Mouse (Mus musculus): ENCODE results near the gene Pid1. TPM values are rescaled to one million over a fixed set of nuclear protein-coding genes. Genes with fewer than 3 reads are reported as not detected.
"Not testable (repeated sequence)": the region's sequence is repeated elsewhere in the genome, so short reads cannot be mapped to it uniquely, and the experiment has no call there.

Pid1 gene
- polyA plus RNA-seq, 1 experiment from 2014 or later, result 62.4 TPM

DNA sequence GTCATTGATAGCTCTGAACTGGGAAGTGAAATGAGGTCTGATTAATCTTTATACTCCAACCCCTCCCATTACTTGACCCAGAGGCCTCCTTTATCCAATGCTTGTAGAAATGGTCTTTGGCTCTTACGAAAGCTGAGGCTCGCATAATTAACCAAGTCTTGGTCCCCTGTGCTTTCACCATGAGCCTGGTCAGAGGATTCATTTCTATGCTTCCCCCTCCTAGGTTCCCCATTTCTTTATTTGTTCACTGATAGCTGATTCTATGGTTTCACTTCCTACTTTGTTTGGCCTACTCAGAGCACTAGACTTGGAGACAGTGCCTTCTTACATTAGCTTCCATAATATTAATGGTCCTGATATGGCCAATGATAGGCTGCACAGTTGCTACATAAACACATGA lies 13.7 kb downstream of the Pid1 start:
- 88% methylated on average over 2 of the region's 2 CpGs for WGBS
- Histone ChIP-seq H3K9me3 (no peaks in the 10 kb centered on the region), H3K27ac (replicated peaks) (no peak overlapping the region), H3K27me3 (no peaks in the 10 kb centered on the region), H3K4me1 (no peaks in the 10 kb centered on the region), H3K4me2 (replicated peaks) (no peak overlapping the region), H3K9ac (replicated peaks) (no peak overlapping the region), H3K36me3 (no peaks in the 10 kb centered on the region), H3K4me3 (no peak overlapping the region)
- ATAC-seq (ENCODE audit: low FRiP score, low read depth), result no peak

DNA sequence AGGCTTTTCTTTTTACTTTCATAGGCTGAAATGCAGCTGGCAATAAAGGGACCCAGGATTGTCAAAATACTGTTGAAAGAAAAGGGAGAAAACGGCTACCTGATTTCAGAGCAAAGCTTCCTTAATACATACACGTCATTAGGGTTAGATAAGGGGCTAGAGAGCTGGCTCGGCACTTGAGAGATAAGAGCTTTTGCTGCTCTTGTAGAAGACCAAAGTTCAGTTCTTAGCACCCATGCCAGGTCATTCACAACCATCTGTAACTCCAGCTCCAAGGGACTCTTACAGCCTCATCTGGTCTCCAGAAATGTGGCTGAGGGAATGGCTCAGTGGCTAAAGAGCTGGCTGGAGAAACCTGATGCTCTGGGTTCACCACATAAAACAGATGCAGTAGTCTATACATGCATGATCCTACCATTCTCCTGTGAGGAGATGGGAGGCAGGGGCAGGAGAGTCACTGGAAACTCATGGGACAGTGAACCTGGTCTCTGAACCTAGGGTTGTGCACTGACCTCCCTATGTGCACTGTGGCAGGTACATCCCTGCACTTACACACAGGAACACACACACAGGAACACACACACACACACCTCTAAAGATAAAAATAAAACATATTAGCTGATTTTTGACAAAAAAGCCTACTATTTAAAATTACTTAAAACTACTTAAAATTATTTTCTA lies 16.0 kb downstream of the Pid1 start:
- ATAC-seq (ENCODE audit: low FRiP score, low read depth), result no peak
- WGBS, result 84% methylated on average over 3 of the region's 3 CpGs

GRCm38 (mm10) chr1:84332797-84333196 lies 31.2 kb downstream of the Pid1 start:
- 38% methylated on average over 3 of the region's 3 CpGs for WGBS
- H3K27me3 ChIP-seq; H3K4me2 ChIP-seq (replicated peaks); H3K9me3 ChIP-seq; H3K27ac ChIP-seq (replicated peaks); H3K36me3 ChIP-seq; H3K4me3 ChIP-seq; H3K4me1 ChIP-seq; H3K9ac ChIP-seq (replicated peaks): not testable (repeated sequence)
- ATAC-seq (ENCODE audit: low FRiP score, low read depth), result peak; percentile 60; the same call in 1 of the 2 replicates

More for the DNA sequence above, 16.0 kb downstream of the Pid1 start:
- Histone ChIP-seq H3K9me3 (no peaks in the 10 kb centered on the region), H3K4me2 (replicated peaks) (no peak overlapping the region), H3K27me3 (no peaks in the 10 kb centered on the region), H3K4me3 (no peak overlapping the region), H3K9ac (replicated peaks) (no peak overlapping the region), H3K36me3 (no peaks in the 10 kb centered on the region), H3K27ac (replicated peaks) (no peak overlapping the region), H3K4me1 (no peaks in the 10 kb centered on the region)

GRCm38 (mm10) chr1:84331861-84332260 lies 32.1 kb downstream of the Pid1 start:
- H3K27ac ChIP-seq (replicated peaks); H3K4me2 ChIP-seq (replicated peaks); H3K9me3 ChIP-seq; H3K36me3 ChIP-seq; H3K9ac ChIP-seq (replicated peaks); ATAC-seq (ENCODE audit: low FRiP score, low read depth); H3K27me3 ChIP-seq; H3K4me1 ChIP-seq; H3K4me3 ChIP-seq: not testable (repeated sequence)
- WGBS, result 94% methylated on average over 12 of the region's 12 CpGs

DNA sequence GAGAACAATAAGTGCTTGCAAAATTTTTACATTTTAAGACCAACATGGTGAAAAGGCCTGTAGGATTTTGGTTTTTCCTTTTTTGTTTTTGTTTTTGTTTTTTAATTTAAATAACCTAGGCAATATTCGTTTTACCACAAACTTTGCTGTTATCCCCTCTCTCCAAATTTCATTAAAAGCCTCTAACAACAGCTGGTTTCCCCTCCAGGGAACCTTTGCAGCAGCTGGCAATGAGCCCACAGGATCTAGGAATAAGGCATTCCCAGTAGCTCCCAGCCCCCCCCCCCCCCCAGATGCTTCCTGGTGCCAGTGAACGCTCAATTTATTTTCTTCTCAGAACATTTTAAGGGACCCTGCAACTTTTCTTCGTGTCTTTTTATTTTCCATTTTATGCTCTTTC lies 38.7 kb downstream of the Pid1 start:
- no peak for ATAC-seq (ENCODE audit: low FRiP score, low read depth)
- no peaks in the 10 kb centered on the region for H3K4me1 ChIP-seq
- 62% methylated on average over 3 of the region's 3 CpGs for WGBS
- no peak overlapping the region for H3K27ac ChIP-seq (replicated peaks)
- no peak overlapping the region for H3K4me3 ChIP-seq
- no peak overlapping the region for H3K4me2 ChIP-seq (replicated peaks)
- no peaks in the 10 kb centered on the region for H3K36me3 ChIP-seq
- H3K27me3 ChIP-seq, result no peaks in the 10 kb centered on the region
- H3K9me3 ChIP-seq, result no peaks in the 10 kb centered on the region
- H3K9ac ChIP-seq (replicated peaks), result no peak overlapping the region

DNA sequence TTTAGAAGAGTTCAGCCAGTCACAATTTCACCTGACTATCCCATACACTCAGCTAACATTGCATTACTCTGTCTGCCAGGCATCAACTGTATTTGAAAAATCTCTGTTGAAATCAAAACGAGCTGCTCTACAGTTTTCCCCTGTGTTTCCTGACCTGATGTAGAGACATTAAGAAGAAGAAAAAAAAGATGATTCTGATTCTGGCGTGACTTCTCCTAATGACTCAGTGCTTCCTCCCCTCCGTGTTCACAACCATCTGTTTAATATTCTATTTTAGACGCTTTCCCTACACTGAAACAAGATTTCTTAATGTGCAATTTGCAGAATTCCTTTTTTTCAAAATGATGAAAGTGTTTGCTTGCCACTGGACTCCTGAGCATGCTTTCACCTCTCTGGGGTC lies 42.7 kb downstream of the Pid1 start:
- H3K36me3 ChIP-seq, result no peaks in the 10 kb centered on the region
- no peak overlapping the region for H3K9ac ChIP-seq (replicated peaks)
- H3K4me1 ChIP-seq, result no peaks in the 10 kb centered on the region
- no peak overlapping the region for H3K27ac ChIP-seq (replicated peaks)
- H3K4me2 ChIP-seq (replicated peaks), result no peak overlapping the region
- WGBS, result 83% methylated on average over 4 of the region's 4 CpGs
- no peak for ATAC-seq (ENCODE audit: low FRiP score, low read depth)
- H3K4me3 ChIP-seq, result no peak overlapping the region
- H3K27me3 ChIP-seq, result no peaks in the 10 kb centered on the region
- no peaks in the 10 kb centered on the region for H3K9me3 ChIP-seq

DNA sequence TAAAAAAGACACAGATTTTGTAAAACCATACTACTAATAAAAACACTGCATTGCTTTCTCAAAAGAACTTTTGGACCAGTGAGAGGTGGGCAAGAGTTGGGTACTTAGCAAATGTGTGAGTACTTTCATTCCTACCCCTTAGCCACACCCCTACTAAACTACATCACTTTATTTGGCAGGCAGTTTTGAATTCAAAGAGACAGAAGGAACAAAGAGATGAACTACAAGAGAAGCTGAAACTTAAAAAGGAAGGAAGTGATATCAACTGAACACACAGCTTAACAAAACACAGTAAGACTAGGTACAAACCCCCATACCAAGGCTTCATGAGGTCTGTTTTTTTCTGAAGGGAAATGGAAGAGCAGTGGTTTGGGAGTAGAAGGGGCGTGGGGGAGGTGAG lies 45.4 kb downstream of the Pid1 start:
- Histone ChIP-seq H3K36me3 (no peaks in the 10 kb centered on the region), H3K9me3 (no peaks in the 10 kb centered on the region), H3K9ac (replicated peaks) (no peak overlapping the region), H3K4me2 (replicated peaks) (no peak overlapping the region), H3K27ac (replicated peaks) (no peak overlapping the region), H3K4me3 (no peak overlapping the region), H3K4me1 (no peaks in the 10 kb centered on the region), H3K27me3 (no peaks in the 10 kb centered on the region)
- WGBS, result 81% methylated on average over 1 of the region's 1 CpGs
- ATAC-seq (ENCODE audit: low FRiP score, low read depth), result no peak

DNA sequence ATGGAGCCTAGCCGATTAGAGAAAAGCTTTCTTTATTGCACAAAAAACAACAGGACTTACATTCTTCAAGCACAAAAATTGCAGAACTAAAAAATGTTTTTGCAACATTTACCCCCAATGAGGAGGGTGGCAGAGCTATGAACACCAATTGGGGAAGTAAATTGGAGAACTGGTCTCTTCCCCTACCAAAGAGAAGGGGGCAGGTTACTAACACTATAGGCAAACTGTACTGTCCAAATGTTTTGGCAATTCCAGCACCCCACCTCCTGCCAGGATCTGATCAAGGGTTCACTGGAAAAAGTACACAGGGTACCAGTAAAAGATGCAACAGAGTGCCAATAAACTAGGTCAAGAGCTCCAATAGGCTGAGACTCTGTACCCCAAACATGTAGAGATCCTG lies 46.2 kb downstream of the Pid1 start:
- no peak for ATAC-seq (ENCODE audit: low FRiP score, low read depth)
- Histone ChIP-seq H3K36me3 (no peaks in the 10 kb centered on the region), H3K4me2 (replicated peaks) (no peak overlapping the region), H3K4me3 (no peak overlapping the region), H3K4me1 (no peaks in the 10 kb centered on the region), H3K27ac (replicated peaks) (no peak overlapping the region), H3K9ac (replicated peaks) (no peak overlapping the region), H3K9me3 (no peaks in the 10 kb centered on the region), H3K27me3 (no peaks in the 10 kb centered on the region)
- WGBS, result 86% methylated on average over 1 of the region's 1 CpGs

GRCm38 (mm10) chr1:84309966-84310460 lies 54.0 kb downstream of the Pid1 start:
- 80% methylated on average over 2 of the region's 2 CpGs for WGBS
- Histone ChIP-seq H3K36me3 (no peaks in the 10 kb centered on the region), H3K27ac (replicated peaks) (no peak overlapping the region), H3K9ac (replicated peaks) (no peak overlapping the region), H3K4me3 (no peak overlapping the region), H3K4me1 (no peaks in the 10 kb centered on the region), H3K4me2 (replicated peaks) (no peak overlapping the region), H3K27me3 (no peaks in the 10 kb centered on the region), H3K9me3 (no peaks in the 10 kb centered on the region)
- ATAC-seq (ENCODE audit: low FRiP score, low read depth), result no peak

- Histone ChIP-seq H3K9ac (replicated peaks) (no peak overlapping the region), H3K36me3 (no peaks in the 10 kb centered on the region), H3K4me1 (no peaks in the 10 kb centered on the region), H3K4me2 (replicated peaks) (no peak overlapping the region), H3K4me3 (no peak overlapping the region), H3K27me3 (no peaks in the 10 kb centered on the region), H3K27ac (replicated peaks) (no peak overlapping the region), H3K9me3 (no peaks in the 10 kb centered on the region)
- WGBS, result 83% methylated on average over 16 of the region's 16 CpGs
- ATAC-seq (ENCODE audit: low FRiP score, low read depth), result no peak
These were observed 58.1 kb downstream of the Pid1 start for GRCm38 (mm10) chr1:84305713-84306421.

DNA sequence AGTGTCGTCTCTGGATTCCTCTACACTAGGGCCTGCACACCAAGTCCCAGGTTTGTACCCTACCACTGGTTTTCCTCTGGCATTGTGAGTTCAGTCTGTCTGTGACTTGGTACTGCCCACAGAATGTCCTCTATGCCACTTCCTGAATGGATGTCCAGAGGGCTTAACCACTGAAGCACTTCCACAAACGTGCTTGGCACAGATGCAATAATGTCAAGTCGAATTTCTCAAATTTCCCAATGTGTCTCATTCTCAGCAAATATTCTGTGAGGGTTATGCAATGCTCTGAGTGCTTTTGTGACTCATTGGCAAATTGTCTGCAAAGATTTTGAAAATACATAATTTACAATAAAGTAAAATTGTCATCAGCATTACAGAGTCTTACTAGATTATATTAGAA lies 61.2 kb downstream of the Pid1 start:
- WGBS, result 79% methylated on average over 3 of the region's 3 CpGs
- Histone ChIP-seq H3K9ac (replicated peaks) (no peak overlapping the region), H3K36me3 (no peaks in the 10 kb centered on the region), H3K27me3 (no peaks in the 10 kb centered on the region), H3K27ac (replicated peaks) (no peak overlapping the region), H3K4me1 (no peaks in the 10 kb centered on the region), H3K4me2 (replicated peaks) (no peak overlapping the region), H3K9me3 (no peaks in the 10 kb centered on the region), H3K4me3 (no peak overlapping the region)
- no peak for ATAC-seq (ENCODE audit: low FRiP score, low read depth)

DNA sequence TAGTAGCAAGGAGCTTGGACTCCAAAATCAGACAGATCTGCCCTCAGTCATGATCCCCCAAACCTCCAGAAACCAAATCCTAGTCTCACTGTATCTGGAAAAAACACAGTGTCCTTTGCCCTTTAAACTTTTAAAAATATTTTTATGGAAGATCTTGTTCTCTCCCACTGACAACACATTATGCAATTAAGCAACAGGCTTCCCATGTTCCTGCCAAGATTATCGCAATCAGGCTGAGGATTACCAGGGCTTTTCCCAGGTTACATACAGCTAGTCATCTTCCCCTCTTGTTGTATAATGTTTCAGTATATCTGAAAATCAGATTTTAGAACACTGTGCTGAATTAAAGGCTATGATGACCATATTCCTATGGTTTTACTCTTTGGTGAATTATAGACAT lies 64.3 kb downstream of the Pid1 start:
- ATAC-seq (ENCODE audit: low FRiP score, low read depth), result no peak
- no peak overlapping the region for H3K9ac ChIP-seq (replicated peaks)
- no peaks in the 10 kb centered on the region for H3K9me3 ChIP-seq
- no peak overlapping the region for H3K27ac ChIP-seq (replicated peaks)
- no peaks in the 10 kb centered on the region for H3K36me3 ChIP-seq
- H3K4me3 ChIP-seq, result no peak overlapping the region
- H3K4me1 ChIP-seq, result no peaks in the 10 kb centered on the region
- H3K4me2 ChIP-seq (replicated peaks), result no peak overlapping the region
- no peaks in the 10 kb centered on the region for H3K27me3 ChIP-seq
- WGBS, result 91% methylated on average over 1 of the region's 1 CpGs

Measured in midbrain, embryonic 12.5 days (tissue).